Mouse (Mus musculus) brain, embryonic 14.5 days (tissue): ENCODE measurements around the gene Arfgef2. TPM values are rescaled to one million over a fixed set of nuclear protein-coding genes. Genes with fewer than 3 reads are reported as not detected.

Experiments
- DNase-seq: peaks from one replicate; pipeline ENCODE4 v3.0.0-alpha.2; 2011; ENCODE audit warnings: low read depth
- CTCF ChIP-seq: fragments of 200-500 bp; IDR thresholded peaks from 2 replicates; pipeline ENCODE4 v1.5.1; 2012; ENCODE audit warnings: inconsistent platforms, mild to moderate bottlenecking, moderate library complexity, borderline replicate concordance; ENCODE audit not compliant: insufficient read depth, insufficient read length; ENCODE audit errors: extremely low read depth
- POLR2A ChIP-seq: fragments of 200-500 bp; IDR thresholded peaks from 2 replicates; pipeline ENCODE4 v1.6.1; 2012; ENCODE audit warnings: mild to moderate bottlenecking, inconsistent platforms, borderline replicate concordance; ENCODE audit not compliant: poor library complexity, insufficient read depth, insufficient read length, severe bottlenecking; ENCODE audit errors: extremely low read depth
- polyA plus RNA-seq: library from polyadenylated mRNA; depleted of rRNA; stranded (reverse); fragments of >200 nt; gene quantifications from 2 replicates; pipeline ENCODE4 v1.2.3, GENCODE M21; 2012; rRNA removed

Gene Arfgef2
- polyA plus RNA-seq, 1 experiment = 11.4 TPM

- TF ChIP-seq POLR2A (no peak), CTCF (no peak)
- DNase-seq = no peak
Observed at GRCm38 (mm10) chr2:166936166-166936565, 130.8 kb downstream of the Arfgef2 start.

DNA sequence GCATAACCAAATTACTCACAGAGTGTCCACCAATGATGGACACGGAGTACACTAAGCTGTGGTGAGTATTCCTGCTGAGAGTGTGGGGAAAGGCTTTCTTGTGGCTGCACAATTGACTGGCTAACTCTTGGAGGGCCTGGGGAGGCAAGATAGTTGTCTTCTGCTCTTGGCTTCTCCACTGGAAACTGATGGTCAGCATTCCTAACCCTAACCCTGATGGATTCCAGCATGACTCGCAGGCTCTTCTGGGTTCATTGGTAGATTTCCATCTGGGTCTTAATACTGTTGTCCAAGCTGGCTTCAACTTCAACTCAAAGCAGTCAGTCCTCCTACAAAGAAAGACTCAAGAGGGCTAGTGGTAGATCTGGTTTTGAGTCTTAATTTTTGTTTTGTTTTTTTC lies 137.8 kb downstream of the Arfgef2 start:
- DNase-seq = no peak
- TF ChIP-seq POLR2A (no peak), CTCF (no peak)

DNA sequence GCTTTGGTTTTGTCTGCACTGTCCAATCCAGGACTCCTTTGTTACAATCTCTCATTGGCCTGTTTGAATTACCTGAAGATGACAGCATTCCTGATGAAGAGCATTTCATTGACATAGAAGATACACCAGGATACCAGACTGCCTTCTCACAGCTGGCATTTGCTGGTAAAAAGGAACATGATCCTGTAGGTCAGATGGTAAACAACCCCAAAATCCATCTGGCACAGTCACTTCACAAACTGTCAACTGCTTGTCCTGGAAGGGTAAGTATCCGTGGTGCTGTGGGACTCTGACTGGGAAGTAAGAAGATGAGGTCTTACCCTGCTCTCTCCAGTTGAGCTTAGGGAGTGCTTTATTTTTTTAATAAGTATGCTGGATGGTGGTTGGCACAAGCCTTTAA lies 139.0 kb downstream of the Arfgef2 start:
- no peak for DNase-seq
- TF ChIP-seq POLR2A (no peak), CTCF (no peak)

GRCm38 (mm10) chr2:166945456-166945855 lies 140.1 kb downstream of the Arfgef2 start:
- no peak for TF ChIP-seq POLR2A
- peak; percentile 41; the same call in 1 of the 2 replicates for TF ChIP-seq CTCF
- DNase-seq = peak; percentile 44

Other genes with a start within 250 kb of the Arfgef2 start
- gene Prex1, start 91.8 kb upstream of the Arfgef2 start, polyA plus RNA-seq = 49.4 and 55.7 TPM in 2 replicates
- gene Trp53rkb, start 13.1 kb upstream of the Arfgef2 start, polyA plus RNA-seq = 10.1 and 12.5 TPM in 2 replicates
- gene Cse1l, start 100.5 kb downstream of the Arfgef2 start, polyA plus RNA-seq = 77.9 and 78.5 TPM in 2 replicates
- 64.5 and 81.9 TPM in 2 replicates for gene Stau1, start 190.7 kb downstream of the Arfgef2 start, polyA plus RNA-seq
- gene Ddx27, start 209.6 kb downstream of the Arfgef2 start, polyA plus RNA-seq = 35.4 and 38.3 TPM in 2 replicates